Mouse (Mus musculus): ENCODE data around the gene Gm21903. TPM values are rescaled to one million over a fixed set of nuclear protein-coding genes. Genes with fewer than 3 reads are reported as not detected.
A peak's percentile ranks its signal among the peaks of the same experiment; 100 is the strongest.
"Not testable (repeated sequence)": the region's sequence is repeated elsewhere in the genome, so short reads cannot be mapped to it uniquely, and the experiment has no call there.

Gene Gm21903
- polyA plus RNA-seq (2015; fragmentation: Nextera tagmentation; extraction: Ambion mirVana) = not detected in 2 replicates

DNA sequence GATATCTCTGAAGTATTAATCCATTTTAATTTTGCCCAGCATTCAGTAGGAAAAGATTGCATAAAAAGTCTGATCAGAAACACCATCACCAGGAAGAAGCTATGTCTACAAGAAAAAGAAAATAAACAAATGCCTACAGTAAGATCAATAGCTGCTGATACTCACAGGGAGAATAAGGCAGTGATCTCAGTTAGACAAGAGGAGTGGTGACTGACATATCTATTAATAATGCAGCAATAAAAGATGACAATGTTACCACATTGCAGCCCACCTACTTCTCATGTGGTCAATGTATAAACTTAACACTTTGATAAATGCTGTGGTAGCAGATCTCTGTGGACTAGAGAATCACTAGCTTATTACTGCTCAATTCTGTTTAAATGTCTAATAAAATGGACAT, at the start of gene Gm21903:
TSS of gene Gm21903 (minus strand) at position 101 of the 400 bp plus-strand sequence.
- Histone ChIP-seq H3K27ac (ENCODE audit: low read depth, low read length) (no peak within 1 kb of the TSS), H3K4me3 (ENCODE audit: low read length) (no peak within 1 kb of the TSS), H3K4me1 (ENCODE audit: control insufficient read depth, insufficient read depth, low read depth, low read length) (no peaks in the 10 kb centered on the region), H3K4me2 (ENCODE audit: low read length) (no peak within 1 kb of the TSS), H3K36me3 (ENCODE audit: control insufficient read depth, insufficient read depth, low read length) (no peaks in the 10 kb centered on the region), H3K9ac (ENCODE audit: low read depth, low read length) (no peak within 1 kb of the TSS), H3K27me3 (replicated peaks; ENCODE audit: control insufficient read depth, insufficient read depth, low read length) (no peaks in the 10 kb centered on the region), H3K9me3 (ENCODE audit: control insufficient read depth, low read length) (no peaks in the 10 kb centered on the region)
- ATAC-seq = no peak

DNA sequence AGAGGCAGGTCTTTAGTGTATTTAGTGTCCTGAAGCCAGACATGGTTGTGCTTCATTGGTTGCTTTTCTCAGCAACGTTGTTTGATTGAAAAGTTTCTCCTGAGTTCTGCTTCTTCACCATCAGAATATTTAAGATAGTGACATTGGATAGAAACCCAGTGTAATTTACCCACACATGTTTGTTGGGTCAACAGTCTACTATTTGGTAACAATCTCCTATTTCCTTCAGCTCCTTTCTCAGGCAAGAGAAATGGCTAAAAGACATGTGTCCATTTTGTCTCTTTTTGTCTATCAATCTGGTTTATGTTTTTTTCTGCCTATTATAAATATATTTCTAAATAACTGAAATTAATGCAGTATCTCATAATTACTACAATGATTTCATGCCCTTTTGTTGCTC, 33.8 kb upstream of the Gm21903 start, which contains the start of gene Esp23:
TSS of gene Esp23 (minus strand) at position 101 of the 400 bp plus-strand sequence.
- no peak for ATAC-seq
- Histone ChIP-seq H3K27me3 (replicated peaks; ENCODE audit: control insufficient read depth, insufficient read depth, low read length) (no peaks in the 10 kb centered on the region), H3K27ac (ENCODE audit: low read depth, low read length) (no peak within 1 kb of the TSS), H3K9me3 (ENCODE audit: control insufficient read depth, low read length) (peaks cover 4% of the 10 kb centered on the region; the same call in 1 of the 2 replicates), H3K36me3 (ENCODE audit: control insufficient read depth, insufficient read depth, low read length) (no peaks in the 10 kb centered on the region), H3K9ac (ENCODE audit: low read depth, low read length) (no peak within 1 kb of the TSS), H3K4me3 (ENCODE audit: low read length) (no peak within 1 kb of the TSS), H3K4me2 (ENCODE audit: low read length) (no peak within 1 kb of the TSS), H3K4me1 (ENCODE audit: control insufficient read depth, insufficient read depth, low read depth, low read length) (no peaks in the 10 kb centered on the region)
- 52% methylated on average over 1 of the region's 1 CpGs for WGBS

GRCm38 (mm10) chr17:39063641-39064040, 20.5 kb upstream of the Gm21903 start:
- Histone ChIP-seq H3K4me1 (ENCODE audit: control insufficient read depth, insufficient read depth, low read depth, low read length) (no peaks in the 10 kb centered on the region), H3K36me3 (ENCODE audit: control insufficient read depth, insufficient read depth, low read length) (no peaks in the 10 kb centered on the region), H3K4me3 (ENCODE audit: low read length) (no peak overlapping the region), H3K9me3 (ENCODE audit: control insufficient read depth, low read length) (peaks cover 11% of the 10 kb centered on the region; the same call in 1 of the 2 replicates), H3K27me3 (replicated peaks; ENCODE audit: control insufficient read depth, insufficient read depth, low read length) (no peaks in the 10 kb centered on the region), H3K4me2 (ENCODE audit: low read length) (no peak overlapping the region), H3K27ac (ENCODE audit: low read depth, low read length) (no peak overlapping the region), H3K9ac (ENCODE audit: low read depth, low read length) (no peak overlapping the region)
- ATAC-seq = no peak

GRCm38 (mm10) chr17:39036395-39036794, 6.7 kb downstream of the Gm21903 start, which contains the start of gene Esp24:
Esp24 (plus strand) TSS chr17:39036695.
- H3K4me1 ChIP-seq (ENCODE audit: control insufficient read depth, insufficient read depth, low read depth, low read length); H3K4me2 ChIP-seq (ENCODE audit: low read length); H3K4me3 ChIP-seq (ENCODE audit: low read length); H3K27ac ChIP-seq (ENCODE audit: low read depth, low read length); ATAC-seq; H3K27me3 ChIP-seq (replicated peaks; ENCODE audit: control insufficient read depth, insufficient read depth, low read length); H3K36me3 ChIP-seq (ENCODE audit: control insufficient read depth, insufficient read depth, low read length); H3K9me3 ChIP-seq (ENCODE audit: control insufficient read depth, low read length); H3K9ac ChIP-seq (ENCODE audit: low read depth, low read length): not testable (repeated sequence)
- WGBS = 92% methylated on average over 3 of the region's 3 CpGs

- no peaks in the 10 kb centered on the region for H3K27me3 ChIP-seq (replicated peaks; ENCODE audit: control insufficient read depth, insufficient read depth, low read length)
- 64% methylated on average over 14 of the region's 14 CpGs for WGBS
- no peak overlapping the region for H3K4me2 ChIP-seq (ENCODE audit: low read length)
- no peak overlapping the region for H3K9ac ChIP-seq (ENCODE audit: low read depth, low read length)
- H3K4me1 ChIP-seq (ENCODE audit: control insufficient read depth, insufficient read depth, low read depth, low read length) = no peaks in the 10 kb centered on the region
- no peak overlapping the region for H3K27ac ChIP-seq (ENCODE audit: low read depth, low read length)
- no peak for ATAC-seq
- H3K36me3 ChIP-seq (ENCODE audit: control insufficient read depth, insufficient read depth, low read length) = no peaks in the 10 kb centered on the region
- H3K9me3 ChIP-seq (ENCODE audit: control insufficient read depth, low read length) = peaks cover 5% of the 10 kb centered on the region; the same call in 1 of the 2 replicates
- H3K4me3 ChIP-seq (ENCODE audit: low read length) = no peak overlapping the region
These were observed 26.0 kb downstream of the Gm21903 start for GRCm38 (mm10) chr17:39017184-39017583.

- peak overlapping the region; percentile 54 for H3K4me2 ChIP-seq (ENCODE audit: low read length)
- H3K4me3 ChIP-seq (ENCODE audit: low read length) = peak overlapping the region; percentile 39
- no peaks in the 10 kb centered on the region for H3K36me3 ChIP-seq (ENCODE audit: control insufficient read depth, insufficient read depth, low read length)
- no peak overlapping the region for H3K27ac ChIP-seq (ENCODE audit: low read depth, low read length)
- no peaks in the 10 kb centered on the region for H3K4me1 ChIP-seq (ENCODE audit: control insufficient read depth, insufficient read depth, low read depth, low read length)
- peaks cover 4% of the 10 kb centered on the region; the same call in 1 of the 2 replicates for H3K9me3 ChIP-seq (ENCODE audit: control insufficient read depth, low read length)
- no peaks in the 10 kb centered on the region for H3K27me3 ChIP-seq (replicated peaks; ENCODE audit: control insufficient read depth, insufficient read depth, low read length)
- 0 out of 2 replicates have a peak overlapping the region, but pooled peaks have one; percentile 17 for H3K9ac ChIP-seq (ENCODE audit: low read depth, low read length)
- 47% methylated on average over 30 of the region's 30 CpGs for WGBS
- no peak for ATAC-seq
These were observed 32.2 kb downstream of the Gm21903 start for GRCm38 (mm10) chr17:39010675-39011638.

DNA sequence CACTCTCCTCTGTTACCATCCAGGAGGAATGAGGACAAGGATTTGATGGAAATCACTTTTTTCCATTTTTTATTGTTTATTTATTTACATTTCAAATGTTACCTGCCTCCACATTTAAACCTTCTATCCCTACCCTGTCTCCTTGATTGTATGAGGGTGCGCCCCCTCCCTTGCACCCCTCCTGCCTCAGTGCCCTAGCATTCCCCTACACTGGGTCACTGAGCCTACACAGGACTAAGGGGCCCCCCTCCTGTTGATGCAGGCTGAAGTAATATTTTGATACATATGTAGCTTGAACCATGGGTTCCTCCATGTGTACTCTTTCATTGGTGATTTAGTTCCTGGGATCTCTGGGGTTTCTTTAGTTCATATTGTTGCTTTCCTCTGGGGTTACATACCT, 33.3 kb downstream of the Gm21903 start:
- WGBS = 85% methylated on average over 1 of the region's 1 CpGs
- H3K27me3 ChIP-seq (replicated peaks; ENCODE audit: control insufficient read depth, insufficient read depth, low read length) = no peaks in the 10 kb centered on the region
- H3K4me2 ChIP-seq (ENCODE audit: low read length) = no peak overlapping the region
- no peak for ATAC-seq
- H3K9me3 ChIP-seq (ENCODE audit: control insufficient read depth, low read length) = peaks cover 4% of the 10 kb centered on the region; the same call in 1 of the 2 replicates
- H3K9ac ChIP-seq (ENCODE audit: low read depth, low read length) = no peak overlapping the region
- no peaks in the 10 kb centered on the region for H3K36me3 ChIP-seq (ENCODE audit: control insufficient read depth, insufficient read depth, low read length)
- H3K4me1 ChIP-seq (ENCODE audit: control insufficient read depth, insufficient read depth, low read depth, low read length) = no peaks in the 10 kb centered on the region
- no peak overlapping the region for H3K4me3 ChIP-seq (ENCODE audit: low read length)
- no peak overlapping the region for H3K27ac ChIP-seq (ENCODE audit: low read depth, low read length)

Other genes starting within 250 kb of the Gm21903 start
- not detected in 2 replicates for gene Esp24, start 6.6 kb downstream of the Gm21903 start, polyA plus RNA-seq (2015; fragmentation: Nextera tagmentation; extraction: Ambion mirVana)
- not detected in 2 replicates for gene Esp23, start 33.7 kb upstream of the Gm21903 start, polyA plus RNA-seq (2015; fragmentation: Nextera tagmentation; extraction: Ambion mirVana)
- not detected in 2 replicates for gene Esp22, start 52.0 kb upstream of the Gm21903 start, polyA plus RNA-seq (2015; fragmentation: Nextera tagmentation; extraction: Ambion mirVana)